Mouse (Mus musculus): ENCODE results near the gene Zfp949. TPM values are rescaled to one million over a fixed set of nuclear protein-coding genes. Genes with fewer than 3 reads are reported as not detected.
"Not testable (repeated sequence)": the region's sequence is repeated elsewhere in the genome, so short reads cannot be mapped to it uniquely, and the experiment has no call there.

Gene Zfp949
- total and polyA plus RNA-seq, 3 experiments: 5.2 to 9.3 (median 7.5) TPM

GRCm38 (mm10) chr9:88599206-88600162 lies 51.7 kb downstream of the Zfp949 start:
- H3K27ac ChIP-seq (ENCODE audit: insufficient read depth, low read depth); H3K36me3 ChIP-seq (replicated peaks in 1 of 2; ENCODE audit: control insufficient read depth in 1 of 2, insufficient read depth in 1 of 2, low read length in 1 of 2); H3K9me3 ChIP-seq (replicated peaks; ENCODE audit: low read length); H3K9ac ChIP-seq (ENCODE audit: insufficient read depth, low read depth); dilution Hi-C loops (cut with MboI; ENCODE audit: extremely low pct_ligation_motif_present, extremely low pct_unique_long_range_greater_than_20kb, low sequenced_read_pairs); H3K27me3 ChIP-seq (replicated peaks); H3K79me2 ChIP-seq (replicated peaks; ENCODE audit: control insufficient read depth, extremely low read depth, insufficient read depth, poor library complexity, severe bottlenecking); in situ Hi-C loops (cut with MboI; ENCODE audit: low pct_ligation_motif_present, low pct_unique_long_range_greater_than_20kb, low sequenced_read_pairs); H3K4me1 ChIP-seq (ENCODE audit: control insufficient read depth in 1 of 2, insufficient read depth in 2 of 2): not testable (repeated sequence)
- Histone ChIP-seq H3K4me2 (ENCODE audit: insufficient read depth, low read depth, poor library complexity, severe bottlenecking) (peak overlapping the region; percentile 13), H3K4me3 (replicated peaks in 1 of 3; ENCODE audit: low read depth in 2 of 3, low read length in 2 of 3, poor library complexity in 1 of 3) (peak overlapping the region in 2 of 3 experiments; percentile 50 to 74)
- TF ChIP-seq NELFE (IDR thresholded peaks at IDR 0.05; ENCODE audit: low read depth, low read length) (0 out of 2 replicates have a peak, but pooled peaks have one; percentile 17), ELF1 (IDR thresholded peaks at IDR 0.05; ENCODE audit: low read depth, low read length) (peak; percentile 37), POLR2A (IDR thresholded peaks at IDR 0.05; ENCODE audit: low read depth, low read length) (peak; percentile 67), TBP (conservative IDR thresholded peaks at IDR 0.05; ENCODE audit: low read depth, low read length) (peak; percentile 87), NRF1 (IDR thresholded peaks at IDR 0.05; ENCODE audit: low read depth, low read length) (peak; percentile 57), TCF12 (IDR thresholded peaks at IDR 0.05; ENCODE audit: low read depth, low read length) (peak; percentile 16; the same call in 1 of the 2 replicates)
- DNase-seq (ENCODE audit: extremely low read depth): peak; percentile 87

Other genes with a start within 250 kb of the Zfp949 start
- 2.0 and 3.1 TPM in 2 replicates for gene Nt5e, start 220.8 kb upstream of the Zfp949 start, total RNA-seq (2012; rRNA removed)
- gene Nt5e, start 220.8 kb upstream of the Zfp949 start, total RNA-seq (2014; rRNA removed): 0.08 TPM in 1 of 2 replicates, not detected in the other
- gene Nt5e, start 220.8 kb upstream of the Zfp949 start, polyA plus RNA-seq (2012; ENCODE audit: insufficient read length, low read depth): 0.26 and 0.34 TPM in 2 replicates
- gene Snx14, start 109.1 kb upstream of the Zfp949 start, total RNA-seq (2012; rRNA removed): 8.0 and 8.7 TPM in 2 replicates
- 13.9 and 17.4 TPM in 2 replicates for gene Snx14, start 109.1 kb upstream of the Zfp949 start, total RNA-seq (2014; rRNA removed)
- gene Snx14, start 109.1 kb upstream of the Zfp949 start, polyA plus RNA-seq (2012; ENCODE audit: insufficient read length, low read depth): 10.0 and 10.6 TPM in 2 replicates
- gene Gm20537, start 91.4 kb upstream of the Zfp949 start, total RNA-seq (2012; rRNA removed): 0.67 TPM in 1 of 2 replicates, not detected in the other
- gene Gm20537, start 91.4 kb upstream of the Zfp949 start, total RNA-seq (2014; rRNA removed): not detected in 2 replicates
- gene Gm20537, start 91.4 kb upstream of the Zfp949 start, polyA plus RNA-seq (2012; ENCODE audit: insufficient read length, low read depth): 3.9 and 9.4 TPM in 2 replicates
- 102 and 141 TPM in 2 replicates for gene Syncrip, start 65.4 kb upstream of the Zfp949 start, total RNA-seq (2012; rRNA removed)
- gene Syncrip, start 65.4 kb upstream of the Zfp949 start, total RNA-seq (2014; rRNA removed): 227 and 267 TPM in 2 replicates
- 213 and 267 TPM in 2 replicates for gene Syncrip, start 65.4 kb upstream of the Zfp949 start, polyA plus RNA-seq (2012; ENCODE audit: insufficient read length, low read depth)
- gene Trim43a, start 32.9 kb downstream of the Zfp949 start, total RNA-seq (2012; rRNA removed): 0.04 TPM in 1 of 2 replicates, not detected in the other
- gene Trim43a, start 32.9 kb downstream of the Zfp949 start, total RNA-seq (2014; rRNA removed): 0.15 TPM in 2 replicates
- gene Trim43a, start 32.9 kb downstream of the Zfp949 start, polyA plus RNA-seq (2012; ENCODE audit: insufficient read length, low read depth): not detected in 2 replicates
- gene Mthfsl, start 172.3 kb downstream of the Zfp949 start, total RNA-seq (2012; rRNA removed): 29.6 and 34.1 TPM in 2 replicates
- 31.8 and 32.2 TPM in 2 replicates for gene Mthfsl, start 172.3 kb downstream of the Zfp949 start, total RNA-seq (2014; rRNA removed)
- gene Mthfsl, start 172.3 kb downstream of the Zfp949 start, polyA plus RNA-seq (2012; ENCODE audit: insufficient read length, low read depth): 30.2 and 34.2 TPM in 2 replicates
- 183 and 326 TPM in 2 replicates for gene Bcl2a1d, start 183.9 kb downstream of the Zfp949 start, total RNA-seq (2012; rRNA removed)
- 488 and 522 TPM in 2 replicates for gene Bcl2a1d, start 183.9 kb downstream of the Zfp949 start, total RNA-seq (2014; rRNA removed)
- gene Bcl2a1d, start 183.9 kb downstream of the Zfp949 start, polyA plus RNA-seq (2012; ENCODE audit: insufficient read length, low read depth): 207 and 300 TPM in 2 replicates